Mouse (Mus musculus) testis, adult 2 months (tissue): Measurements from ENCODE around the gene Nav3.

Experiments
- CTCF ChIP-seq: fragments of 200-500 bp; IDR thresholded peaks from 2 replicates; pipeline ENCODE4 v1.5.1; 2012; ENCODE audit warnings: low read depth, mild to moderate bottlenecking, inconsistent platforms, low read length, moderate library complexity; ENCODE audit not compliant: control insufficient read depth, insufficient read depth, insufficient replicate concordance
- POLR2A ChIP-seq: fragments of 200-500 bp; IDR thresholded peaks from 2 replicates; pipeline ENCODE4 v1.6.1; 2012; ENCODE audit warnings: low read depth, mild to moderate bottlenecking, inconsistent platforms, low read length, moderate library complexity; ENCODE audit not compliant: control insufficient read depth

DNA sequence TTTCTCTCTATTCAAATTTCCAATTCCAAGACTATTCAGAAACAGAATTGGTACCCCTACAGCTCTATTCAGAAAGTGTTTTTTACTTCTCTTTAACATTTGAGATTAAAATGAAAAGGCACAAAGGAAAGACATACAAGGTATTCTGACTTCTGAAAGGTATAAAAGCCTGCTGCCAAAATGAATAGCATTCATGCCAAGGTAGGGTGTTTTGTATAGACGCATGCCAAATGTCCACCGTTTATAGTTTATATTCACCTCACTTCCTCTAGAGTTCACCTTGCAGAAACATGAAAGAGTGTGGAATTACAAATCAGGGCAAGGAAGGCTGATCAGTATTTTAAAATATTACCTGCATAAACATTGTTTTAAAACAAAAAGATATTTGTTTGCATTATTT is 737.2 kb downstream of the Nav3 start:
- TF ChIP-seq CTCF (no peak), POLR2A (no peak)
